Mouse (Mus musculus) T-helper 17 cell (primary cell): ENCODE results near the gene Plxna2.

Experiments used
- in situ Hi-C, 2 experiments: fragments of 300-600 bp; cut with MboI, MseI; formaldehyde crosslinking; loops; 1 replicate in 1 of 2; 2 replicates in 1 of 2; pipeline ENCODE4 v1.15.1; 2025; ENCODE audit warnings: high pct_unique_total_duplicates in 2 of 2

Gene Plxna2

GRCm38 (mm10) chr1:194617918-194618317 is at the start of gene Plxna2:
Gene Plxna2, plus strand, starts transcription at chr1:194618218.
- in situ Hi-C loops: loop anchor here in 1 of 2 experiments (5.0 kb wide), 1 partner anchor 199 kb away; no protein-coding TSS in a partner anchor

- in situ Hi-C loops: no loop called here
These were observed 44.1 kb upstream of the Plxna2 start for GRCm38 (mm10) chr1:194573870-194574269.

GRCm38 (mm10) chr1:194578270-194578669 is 39.7 kb upstream of the Plxna2 start:
- in situ Hi-C loops: no loop called here

- in situ Hi-C loops: no loop called here
These were observed 37.5 kb upstream of the Plxna2 start for GRCm38 (mm10) chr1:194580539-194580938.

- in situ Hi-C loops: no loop called here
These were observed 31.3 kb upstream of the Plxna2 start for GRCm38 (mm10) chr1:194586670-194587069.

- in situ Hi-C loops: no loop called here
These were observed 30.5 kb upstream of the Plxna2 start for GRCm38 (mm10) chr1:194587532-194587931.

GRCm38 (mm10) chr1:194587956-194588668 is 29.9 kb upstream of the Plxna2 start:
- in situ Hi-C loops: no loop called here

- in situ Hi-C loops: no loop called here
These were observed 29.1 kb upstream of the Plxna2 start for GRCm38 (mm10) chr1:194588711-194589451.

- in situ Hi-C loops: loop anchor here in 1 of 2 experiments (10.0 kb wide), 1 partner anchor 1498 kb away; no protein-coding TSS in a partner anchor
These were observed 24.9 kb upstream of the Plxna2 start for GRCm38 (mm10) chr1:194593155-194593554.

- in situ Hi-C loops: no loop called here
These were observed 10.4 kb upstream of the Plxna2 start for GRCm38 (mm10) chr1:194607406-194608261.

GRCm38 (mm10) chr1:194610516-194610915 is 7.5 kb upstream of the Plxna2 start:
- in situ Hi-C loops: no loop called here

- in situ Hi-C loops: no loop called here
These were observed 5.4 kb upstream of the Plxna2 start for GRCm38 (mm10) chr1:194612628-194613027.

GRCm38 (mm10) chr1:194613271-194613834 is 4.7 kb upstream of the Plxna2 start:
- in situ Hi-C loops: no loop called here

GRCm38 (mm10) chr1:194613923-194614830 is 3.8 kb upstream of the Plxna2 start:
- in situ Hi-C loops: no loop called here

- in situ Hi-C loops: loop anchor here in 1 of 2 experiments (5.0 kb wide), 1 partner anchor 201 kb away; no protein-coding TSS in a partner anchor
These were observed 1.9 kb upstream of the Plxna2 start for GRCm38 (mm10) chr1:194616136-194616535.

GRCm38 (mm10) chr1:194618841-194619311 is 858 bp downstream of the Plxna2 start:
- in situ Hi-C loops: loop anchor here in 1 of 2 experiments (5.0 kb wide), 1 partner anchor 198 kb away; no protein-coding TSS in a partner anchor

- in situ Hi-C loops: loop anchor here in 1 of 2 experiments (5.0 kb wide), 1 partner anchor 198 kb away; no protein-coding TSS in a partner anchor
These were observed 1.6 kb downstream of the Plxna2 start for GRCm38 (mm10) chr1:194619353-194620244.

GRCm38 (mm10) chr1:194620245-194620991 is 2.4 kb downstream of the Plxna2 start:
- in situ Hi-C loops: no loop called here
